Mouse (Mus musculus) heart, postnatal 0 days (tissue): ENCODE measurements around the gene Tnfsf8. TPM values are rescaled to one million over a fixed set of nuclear protein-coding genes. Genes with fewer than 3 reads are reported as not detected.

Source experiments
- ATAC-seq: fragments of 200-750 bp; cut with Nextera tagmentation; 2 replicates; pipeline ENCODE4 v1.8.0; 2017; ENCODE audit warnings: low read depth, moderate number of reproducible peaks, moderate library complexity; ENCODE audit not compliant: insufficient read depth
- DNase-seq: peaks from one replicate; pipeline ENCODE4 v3.0.0-alpha.2; 2016; ENCODE audit warnings: low spot score
- H3K27ac ChIP-seq: fragments of 300-500 bp; sonication (generic); 2 replicates; pipeline ENCODE4 v1.5.1; 2014; ENCODE audit warnings: low read depth, mild to moderate bottlenecking
- H3K27me3 ChIP-seq: fragments of 300-500 bp; sonication (generic); 2 replicates; pipeline ENCODE4 v1.6.1; 2014; ENCODE audit warnings: low read length, mixed read lengths; ENCODE audit not compliant: control insufficient read depth, insufficient read depth
- H3K36me3 ChIP-seq: fragments of 300-500 bp; sonication (generic); replicated peaks from 2 replicates; pipeline ENCODE4 v1.6.1; 2014; ENCODE audit warnings: low read length, mixed read lengths; ENCODE audit not compliant: control insufficient read depth, insufficient read depth
- H3K4me1 ChIP-seq: fragments of 300-500 bp; sonication (generic); 2 replicates; pipeline ENCODE4 v1.6.1; 2014; ENCODE audit warnings: antibody characterized with exemption; ENCODE audit not compliant: control insufficient read depth, insufficient read depth
- H3K4me2 ChIP-seq: fragments of 300-500 bp; sonication (generic); 2 replicates; pipeline ENCODE4 v1.6.1; 2014; ENCODE audit warnings: low read depth, mild to moderate bottlenecking, low read length, moderate library complexity
- H3K4me3 ChIP-seq: fragments of 300-500 bp; sonication (generic); 2 replicates; pipeline ENCODE4 v1.5.1; 2014; ENCODE audit warnings: low read depth, low read length
- H3K9ac ChIP-seq: fragments of 300-500 bp; sonication (generic); replicated peaks from 2 replicates; pipeline ENCODE4 v1.6.1; 2014; ENCODE audit warnings: low read depth, low read length, mixed read lengths
- H3K9me3 ChIP-seq: fragments of 300-500 bp; sonication (generic); replicated peaks from 2 replicates; pipeline ENCODE4 v1.6.1; 2016; ENCODE audit warnings: low read length; ENCODE audit not compliant: control insufficient read depth
- CTCF ChIP-seq: IDR thresholded peaks from 2 replicates; pipeline ENCODE4 v1.5.1; 2016; ENCODE audit warnings: antibody characterized with exemption, control low read depth, low read depth
- EP300 ChIP-seq: IDR thresholded peaks from 2 replicates; pipeline ENCODE4 v1.6.1; 2016; ENCODE audit warnings: antibody characterized with exemption, low read depth
- WGBS: fragments of 180-500 bp; shearing (Covaris S2); extraction: QIAGEN DNeasy Blood & Tissue Kit; methylation state at CpG from one replicate; pipeline ENCODE4 v1.1.7; 2014; 5-methylcytosine and 5-hydroxymethylcytosine counted together
- polyA plus RNA-seq: library from polyadenylated mRNA; unstranded; fragments of >200 nt; fragmentation: Nextera tagmentation; extraction: Ambion mirVana; gene quantifications from 2 replicates; pipeline ENCODE4 v1.2.1, GENCODE M21; 2015
- total RNA-seq: library from RNA; depleted of rRNA; stranded (reverse); fragments of >200 nt; gene quantifications from 2 replicates; pipeline ENCODE4 v1.2.3, GENCODE M21; 2014; ENCODE audit warnings: low replicate concordance

Gene Tnfsf8
- total and polyA plus RNA-seq, 2 experiments from 2014 or later = not detected

- no peaks in the 10 kb centered on the region for H3K27me3 ChIP-seq
- no peak overlapping the region for H3K4me3 ChIP-seq
- no peaks in the 10 kb centered on the region for H3K36me3 ChIP-seq
- H3K4me1 ChIP-seq = no peaks in the 10 kb centered on the region
- ATAC-seq = no peak
- WGBS = 56% methylated on average over 3 of the region's 3 CpGs
- H3K27ac ChIP-seq = no peak overlapping the region
- no peak overlapping the region for H3K4me2 ChIP-seq
- no peaks in the 10 kb centered on the region for H3K9me3 ChIP-seq
- no peak for DNase-seq
- no peak overlapping the region for H3K9ac ChIP-seq
- TF ChIP-seq EP300 = no peak
Measured at GRCm38 (mm10) chr4:63862953-63863352, 1.8 kb upstream of the Tnfsf8 start.

- TF ChIP-seq EP300 (no peak), CTCF (no peak)
- no peaks in the 10 kb centered on the region for H3K36me3 ChIP-seq
- no peak for ATAC-seq
- H3K27me3 ChIP-seq = no peaks in the 10 kb centered on the region
- 66% methylated on average over 4 of the region's 4 CpGs for WGBS
- no peak overlapping the region for H3K4me3 ChIP-seq
- H3K27ac ChIP-seq = no peak overlapping the region
- no peaks in the 10 kb centered on the region for H3K4me1 ChIP-seq
- peak; percentile 10 for DNase-seq
- no peaks in the 10 kb centered on the region for H3K9me3 ChIP-seq
- H3K9ac ChIP-seq = no peak overlapping the region
- no peak overlapping the region for H3K4me2 ChIP-seq
Measured at GRCm38 (mm10) chr4:63862092-63862697, 1.0 kb upstream of the Tnfsf8 start.

GRCm38 (mm10) chr4:63860236-63860635 lies 911 bp downstream of the Tnfsf8 start:
- WGBS = 80% methylated on average over 5 of the region's 5 CpGs

GRCm38 (mm10) chr4:63859785-63860203 lies 1.4 kb downstream of the Tnfsf8 start:
- WGBS = 66% methylated on average over 4 of the region's 4 CpGs
- Histone ChIP-seq H3K27ac (no peak overlapping the region), H3K9ac (no peak overlapping the region), H3K4me2 (no peak overlapping the region), H3K36me3 (no peaks in the 10 kb centered on the region), H3K4me3 (no peak overlapping the region), H3K4me1 (no peaks in the 10 kb centered on the region), H3K9me3 (no peaks in the 10 kb centered on the region), H3K27me3 (no peaks in the 10 kb centered on the region)
- TF ChIP-seq EP300 (no peak), CTCF (no peak)
- DNase-seq (no peak), ATAC-seq (no peak)

More at GRCm38 (mm10) chr4:63860236-63860635, 911 bp downstream of the Tnfsf8 start:
- H3K36me3 ChIP-seq = no peaks in the 10 kb centered on the region
- H3K9ac ChIP-seq = no peak overlapping the region
- no peak for TF ChIP-seq EP300
- TF ChIP-seq CTCF = no peak
- no peaks in the 10 kb centered on the region for H3K27me3 ChIP-seq
- DNase-seq (no peak), ATAC-seq (no peak)
- H3K27ac ChIP-seq = no peak overlapping the region
- no peak overlapping the region for H3K4me2 ChIP-seq
- no peaks in the 10 kb centered on the region for H3K4me1 ChIP-seq
- H3K9me3 ChIP-seq = no peaks in the 10 kb centered on the region
- H3K4me3 ChIP-seq = no peak overlapping the region

GRCm38 (mm10) chr4:63858646-63859224 lies 2.4 kb downstream of the Tnfsf8 start:
- ATAC-seq = no peak
- no peaks in the 10 kb centered on the region for H3K4me1 ChIP-seq
- WGBS = 78% methylated on average over 7 of the region's 7 CpGs
- H3K9ac ChIP-seq = no peak overlapping the region
- H3K9me3 ChIP-seq = no peaks in the 10 kb centered on the region
- H3K4me3 ChIP-seq = no peak overlapping the region
- H3K36me3 ChIP-seq = no peaks in the 10 kb centered on the region
- H3K27me3 ChIP-seq = no peaks in the 10 kb centered on the region
- no peak overlapping the region for H3K4me2 ChIP-seq
- DNase-seq = no peak
- TF ChIP-seq EP300 = no peak
- no peak for TF ChIP-seq CTCF
- H3K27ac ChIP-seq = no peak overlapping the region

GRCm38 (mm10) chr4:63856764-63857163 lies 4.4 kb downstream of the Tnfsf8 start:
- Histone ChIP-seq H3K4me1 (no peaks in the 10 kb centered on the region), H3K36me3 (no peaks in the 10 kb centered on the region), H3K27me3 (no peaks in the 10 kb centered on the region), H3K9ac (no peak overlapping the region), H3K27ac (no peak overlapping the region), H3K9me3 (no peaks in the 10 kb centered on the region), H3K4me3 (no peak overlapping the region), H3K4me2 (no peak overlapping the region)
- DNase-seq (no peak), ATAC-seq (no peak)
- WGBS = 70% methylated on average over 6 of the region's 6 CpGs
- TF ChIP-seq CTCF = no peak
- TF ChIP-seq EP300 = no peak
